Mouse (Mus musculus) heart, adult 2 months (tissue): ENCODE measurements around the gene Nxph3.

ENCODE experiments used
- CTCF ChIP-seq: fragments of 200-600 bp; IDR thresholded peaks from 2 replicates; pipeline ENCODE4 v1.8.1; 2022; ENCODE audit warnings: antibody characterized with exemption, mild to moderate bottlenecking, moderate library complexity
- EP300 ChIP-seq: fragments of 200-500 bp; IDR thresholded peaks from 2 replicates; pipeline ENCODE4 v1.6.1; 2011; ENCODE audit warnings: low read depth, low read length, control low read depth; ENCODE audit not compliant: insufficient read depth

DNA sequence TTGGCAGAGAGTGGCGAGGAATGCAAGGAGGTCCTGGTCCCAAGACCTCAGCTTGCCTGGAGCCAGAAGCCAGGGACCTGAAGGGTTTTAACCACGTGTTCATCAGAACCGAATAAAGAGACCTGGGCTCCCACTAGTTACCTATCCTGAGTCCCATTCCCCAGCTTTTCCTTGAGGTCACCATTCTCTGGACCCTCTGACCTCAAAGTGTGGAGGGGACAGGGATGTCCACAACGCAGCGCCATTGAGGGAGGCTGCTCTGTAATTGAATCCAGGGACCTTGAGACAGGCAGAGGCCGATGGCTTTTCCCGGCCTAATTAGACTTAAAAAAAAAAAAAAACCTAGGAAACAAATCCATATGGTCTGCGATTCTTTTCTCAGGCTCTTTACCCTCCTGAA lies 40.9 kb upstream of the Nxph3 start:
- TF ChIP-seq CTCF, result no peak
- TF ChIP-seq EP300, result no peak
